Mouse (Mus musculus): ENCODE results near the gene Gm48551. TPM values are rescaled to one million over a fixed set of nuclear protein-coding genes. Genes with fewer than 3 reads are reported as not detected.

Gm48551 gene
- 5.7 and 5.9 TPM in 2 replicates for polyA plus RNA-seq (2016; fragmentation: Nextera tagmentation; extraction: Ambion mirVana)

DNA sequence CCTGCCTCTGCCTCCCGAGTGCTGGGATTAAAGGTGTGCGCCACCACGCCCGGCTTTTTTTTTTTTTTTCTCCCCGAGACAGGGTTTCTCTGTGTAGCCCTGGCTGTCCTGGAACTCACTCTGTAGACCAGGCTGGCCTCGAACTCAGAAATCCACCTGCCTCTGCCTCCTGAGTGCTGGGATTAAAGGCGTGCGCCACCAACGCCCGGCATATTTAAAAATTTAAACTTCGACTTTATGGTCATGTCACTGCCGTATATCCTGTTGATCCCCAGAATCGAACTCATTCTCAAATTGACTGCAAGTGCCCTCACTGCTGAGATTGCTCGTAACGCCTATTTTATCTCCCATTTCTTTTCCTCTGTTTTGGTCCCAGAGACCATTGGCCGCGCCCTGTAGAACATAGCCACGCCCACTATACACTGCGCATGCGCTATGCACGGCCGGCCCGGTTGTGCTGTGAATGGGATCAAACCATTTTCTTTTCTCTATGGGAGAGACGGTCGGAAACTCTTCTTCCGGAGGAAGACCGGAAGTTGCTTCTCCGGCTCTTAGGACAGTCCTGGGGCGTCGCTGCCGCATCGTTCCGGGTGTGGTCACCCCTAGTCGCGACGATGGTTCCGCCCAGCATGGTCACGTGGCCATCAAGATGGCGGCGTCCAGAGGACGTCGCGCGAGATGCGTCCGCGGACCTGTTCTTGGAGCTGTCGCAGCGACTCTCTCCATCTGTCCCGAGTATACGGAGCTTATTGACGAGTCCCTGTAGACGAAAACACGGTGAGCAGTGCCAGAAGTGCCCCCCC is at the start of gene Gm48551, which contains the start of gene Dohh:
Gene Gm48551, plus strand, starts transcription at position 665 of the 803 bp plus-strand sequence.
Gene Dohh, plus strand, starts transcription at position 627 of the 803 bp plus-strand sequence.
- Histone ChIP-seq H3K4me1 (peaks cover 18% of the 10 kb centered on the region), H3K36me3 (peaks cover 32% of the 10 kb centered on the region), H3K9ac (peak within 1 kb of the TSS; percentile 79), H3K4me3 (peak within 1 kb of the TSS; percentile 91), H3K9me3 (replicated peaks) (no peaks in the 10 kb centered on the region), H3K27me3 (no peaks in the 10 kb centered on the region), H3K27ac (peak within 1 kb of the TSS; percentile 77), H3K4me2 (replicated peaks) (peak within 1 kb of the TSS; percentile 87)
- ATAC-seq (ENCODE audit: low FRiP score) = peak; percentile 94
- WGBS = 9% methylated on average over 54 of the region's 54 CpGs

DNA sequence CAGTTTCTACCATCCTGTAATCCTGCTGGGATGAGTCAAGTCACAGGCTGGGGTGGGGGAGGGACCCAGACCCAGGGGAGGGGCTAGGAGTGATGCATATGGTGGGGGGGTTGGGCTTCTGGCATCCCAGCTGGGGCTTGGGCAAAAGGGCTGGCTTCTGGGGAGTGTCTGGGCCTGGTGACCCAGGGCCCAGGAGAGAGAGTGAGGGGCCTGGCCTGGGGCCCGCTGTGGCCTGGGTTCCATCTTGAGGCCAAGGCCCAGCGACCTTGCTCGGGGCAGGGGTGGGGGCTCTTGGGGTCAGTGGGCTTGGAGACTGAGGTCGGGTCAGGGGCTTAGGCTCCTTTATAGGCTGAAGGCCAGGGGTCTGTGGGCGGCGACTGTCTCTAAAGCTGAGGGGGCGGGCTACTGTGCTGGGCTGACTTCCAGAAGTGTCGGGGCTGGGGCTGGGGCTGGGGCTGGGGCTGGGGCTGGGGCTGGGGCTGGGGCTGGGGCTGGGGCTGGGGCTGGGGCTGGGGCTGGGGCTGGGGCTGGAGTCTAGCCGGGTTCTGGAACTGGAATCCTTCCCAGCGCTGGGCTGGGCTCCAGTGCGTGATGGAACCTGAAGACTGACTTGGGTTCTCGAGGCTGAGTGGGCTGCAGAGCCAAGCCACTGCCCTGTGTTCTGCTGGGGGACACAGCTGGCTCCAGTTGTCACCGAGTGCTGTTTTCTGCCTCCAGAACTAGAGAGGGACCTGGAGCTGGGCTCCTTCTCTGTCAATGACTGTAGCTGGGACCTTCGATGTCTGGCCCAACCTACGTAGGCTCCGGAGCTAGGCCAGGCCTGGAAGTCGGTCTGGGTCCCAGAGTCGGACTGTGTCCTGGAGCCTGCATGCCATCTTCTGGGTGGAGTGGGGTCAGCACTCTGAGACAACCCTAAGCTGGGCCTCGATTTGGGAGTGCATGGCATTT is 48.6 kb upstream of the Gm48551 start:
- Histone ChIP-seq H3K4me2 (replicated peaks) (no peak overlapping the region), H3K4me3 (no peak overlapping the region; the same call in 1 of the 2 replicates), H3K4me1 (peaks cover 11% of the 10 kb centered on the region), H3K36me3 (no peaks in the 10 kb centered on the region), H3K9ac (0 out of 2 replicates have a peak overlapping the region, but pooled peaks have one; percentile 15), H3K9me3 (replicated peaks) (no peaks in the 10 kb centered on the region), H3K27me3 (peaks cover 47% of the 10 kb centered on the region), H3K27ac (no peak overlapping the region)
- ATAC-seq (ENCODE audit: low FRiP score) = no peak; the same call in 1 of the 2 replicates
- 35% methylated on average over 16 of the region's 19 CpGs for WGBS

DNA sequence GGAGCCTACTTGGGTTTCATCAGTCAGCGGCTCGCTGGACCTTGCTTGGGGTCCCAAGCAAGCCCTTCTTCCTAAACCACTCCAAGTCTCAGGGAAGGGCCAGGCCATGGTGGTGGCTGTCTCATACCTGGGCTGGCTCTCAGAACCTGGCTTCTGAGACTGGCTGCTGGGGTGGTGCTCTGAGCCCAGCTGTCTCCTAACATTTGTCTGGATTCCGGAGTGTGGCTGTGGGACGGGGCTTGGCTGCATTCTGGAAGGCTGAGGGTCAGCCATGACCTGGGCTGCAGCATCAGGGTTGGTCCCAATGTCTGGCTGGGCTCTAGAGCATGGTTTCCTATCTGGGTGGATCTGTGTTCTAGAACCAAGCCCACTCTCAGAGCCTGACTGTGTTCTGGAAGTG is 47.7 kb upstream of the Gm48551 start:
- Histone ChIP-seq H3K4me1 (peaks cover 11% of the 10 kb centered on the region), H3K9me3 (replicated peaks) (no peaks in the 10 kb centered on the region), H3K4me3 (no peak overlapping the region), H3K9ac (no peak overlapping the region; the same call in 1 of the 2 replicates), H3K4me2 (replicated peaks) (no peak overlapping the region), H3K27me3 (peaks cover 53% of the 10 kb centered on the region), H3K27ac (no peak overlapping the region), H3K36me3 (no peaks in the 10 kb centered on the region)
- no peak for ATAC-seq (ENCODE audit: low FRiP score)
- 95% methylated on average over 4 of the region's 4 CpGs for WGBS

DNA sequence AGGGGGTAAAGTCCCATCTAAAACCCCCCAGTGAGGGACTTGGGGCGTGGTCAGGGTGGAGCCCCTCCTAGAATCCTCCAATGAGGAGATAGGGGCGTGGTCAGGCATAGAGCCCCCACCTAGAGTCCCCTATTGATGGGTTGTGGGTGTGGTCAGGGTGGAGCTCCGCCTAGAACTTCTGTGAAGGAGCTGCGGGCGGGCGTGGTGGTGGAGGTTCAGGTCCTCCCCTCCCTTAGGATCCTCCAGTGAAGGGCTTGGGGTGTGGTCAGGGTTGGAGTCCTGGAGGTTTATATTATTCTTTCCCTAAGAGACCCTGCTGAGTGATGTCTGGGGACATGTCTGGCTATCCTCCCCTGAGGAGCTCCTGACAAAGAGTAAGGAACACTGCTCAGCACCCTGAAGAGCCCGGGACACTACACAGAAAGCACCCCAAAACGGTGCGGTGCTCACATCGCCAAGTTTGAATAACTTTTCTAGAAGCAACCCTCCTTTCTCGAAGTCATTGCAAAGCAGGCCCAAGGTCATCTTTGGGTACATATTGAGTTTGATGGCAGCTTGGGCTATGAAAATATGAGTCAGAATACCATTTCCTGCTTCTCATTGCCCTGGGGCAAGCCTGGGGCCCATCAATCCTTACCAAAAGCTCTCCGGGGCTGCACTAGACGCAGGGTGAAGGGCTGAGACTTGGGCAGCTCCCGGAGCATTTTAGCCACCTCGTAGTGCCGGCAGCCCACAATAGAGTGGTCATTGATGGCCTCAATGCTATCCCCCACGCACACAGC is 43.5 kb upstream of the Gm48551 start:
- Histone ChIP-seq H3K4me3 (no peak overlapping the region), H3K9me3 (replicated peaks) (no peaks in the 10 kb centered on the region), H3K36me3 (no peaks in the 10 kb centered on the region), H3K9ac (no peak overlapping the region), H3K4me1 (peaks cover 8% of the 10 kb centered on the region; the same call in 1 of the 2 replicates), H3K4me2 (replicated peaks) (no peak overlapping the region), H3K27me3 (peaks cover 70% of the 10 kb centered on the region), H3K27ac (no peak overlapping the region)
- 37% methylated on average over 17 of the region's 17 CpGs for WGBS
- ATAC-seq (ENCODE audit: low FRiP score) = no peak

DNA sequence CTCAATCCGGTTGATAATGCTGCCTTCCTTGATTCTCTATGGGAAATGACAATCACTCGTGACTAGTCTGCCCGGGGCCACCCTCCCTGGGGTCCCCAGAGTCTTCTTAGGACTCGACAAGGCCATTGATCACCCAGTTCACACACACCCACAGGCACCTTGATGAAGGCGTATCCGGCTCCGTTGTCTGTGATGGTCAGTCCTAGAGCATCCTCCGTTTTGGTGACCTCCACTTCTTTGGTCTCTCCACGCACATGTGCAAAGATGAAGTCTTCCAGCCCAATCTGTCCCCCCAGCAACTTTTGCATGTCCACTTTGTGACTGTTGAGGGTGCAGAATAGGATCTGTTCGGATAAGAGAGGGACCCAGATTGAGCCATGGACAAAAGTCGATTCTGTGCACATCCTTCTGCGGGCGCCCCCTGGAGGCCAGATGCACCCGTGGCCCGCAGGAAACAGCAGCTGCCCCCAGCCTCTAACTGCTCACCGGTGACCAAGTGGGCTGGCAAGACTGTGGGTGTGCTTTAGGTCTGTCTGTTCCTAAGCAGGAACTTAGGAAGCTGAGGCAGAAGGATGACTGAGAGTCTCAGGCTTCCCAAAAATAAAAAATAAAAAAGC is 42.8 kb upstream of the Gm48551 start:
- Histone ChIP-seq H3K27me3 (peaks cover 77% of the 10 kb centered on the region), H3K27ac (no peak overlapping the region), H3K36me3 (no peaks in the 10 kb centered on the region), H3K4me3 (no peak overlapping the region), H3K4me2 (replicated peaks) (no peak overlapping the region), H3K9ac (no peak overlapping the region), H3K4me1 (peaks cover 10% of the 10 kb centered on the region), H3K9me3 (replicated peaks) (no peaks in the 10 kb centered on the region)
- no peak for ATAC-seq (ENCODE audit: low FRiP score)
- 35% methylated on average over 16 of the region's 16 CpGs for WGBS

DNA sequence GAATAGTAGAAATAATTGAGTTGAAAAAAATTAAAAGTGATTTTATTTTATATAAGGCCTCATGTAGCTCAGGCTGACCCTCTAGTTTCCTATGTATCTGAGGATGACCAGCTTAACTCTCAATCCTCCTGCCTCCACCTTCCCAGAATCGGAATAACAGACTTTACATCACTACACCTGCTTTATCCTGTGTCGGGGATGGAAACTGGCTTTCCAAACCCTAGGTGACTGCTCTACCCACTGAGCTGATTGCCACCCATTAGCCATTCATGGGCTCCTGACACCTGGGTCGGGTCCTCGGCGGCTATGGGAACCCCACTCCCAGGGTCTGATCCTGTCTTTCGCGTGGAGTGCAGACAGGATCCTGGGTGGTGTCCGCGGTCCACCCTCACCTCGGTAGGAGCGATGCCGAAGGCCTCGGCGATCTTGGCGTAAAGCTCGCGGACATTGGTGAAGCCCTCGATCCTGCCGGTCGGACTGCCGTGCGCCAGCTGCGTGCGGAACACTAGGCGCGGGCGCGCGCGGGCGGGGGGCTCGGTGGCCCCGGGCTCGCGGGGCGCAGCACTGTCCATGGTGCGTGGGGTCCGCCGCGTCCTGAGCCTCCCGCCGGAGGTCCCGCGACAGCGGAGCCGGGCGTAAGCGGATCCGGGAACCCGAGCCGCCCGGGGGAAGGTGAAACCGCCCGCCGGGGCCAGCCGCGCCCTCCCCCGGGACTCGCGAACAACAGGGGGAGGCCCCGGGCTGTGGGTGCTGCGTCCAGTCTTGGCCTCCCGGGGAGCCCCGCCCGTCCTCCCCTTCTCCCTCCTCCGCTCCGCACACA is 41.4 kb upstream of the Gm48551 start, which contains the start of gene Gipc3:
Gene Gipc3, minus strand, starts transcription at position 581 of the 820 bp plus-strand sequence.
- H3K27me3 ChIP-seq = peaks cover 85% of the 10 kb centered on the region
- H3K9me3 ChIP-seq (replicated peaks) = no peaks in the 10 kb centered on the region
- H3K4me3 ChIP-seq = peak within 1 kb of the TSS; percentile 39
- WGBS = 6% methylated on average over 50 of the region's 67 CpGs
- ATAC-seq (ENCODE audit: low FRiP score) = no peak
- H3K27ac ChIP-seq = no peak within 1 kb of the TSS
- H3K36me3 ChIP-seq = peaks cover 6% of the 10 kb centered on the region
- H3K9ac ChIP-seq = peak within 1 kb of the TSS; percentile 59
- peak within 1 kb of the TSS; percentile 66 for H3K4me2 ChIP-seq (replicated peaks)
- peaks cover 19% of the 10 kb centered on the region for H3K4me1 ChIP-seq

DNA sequence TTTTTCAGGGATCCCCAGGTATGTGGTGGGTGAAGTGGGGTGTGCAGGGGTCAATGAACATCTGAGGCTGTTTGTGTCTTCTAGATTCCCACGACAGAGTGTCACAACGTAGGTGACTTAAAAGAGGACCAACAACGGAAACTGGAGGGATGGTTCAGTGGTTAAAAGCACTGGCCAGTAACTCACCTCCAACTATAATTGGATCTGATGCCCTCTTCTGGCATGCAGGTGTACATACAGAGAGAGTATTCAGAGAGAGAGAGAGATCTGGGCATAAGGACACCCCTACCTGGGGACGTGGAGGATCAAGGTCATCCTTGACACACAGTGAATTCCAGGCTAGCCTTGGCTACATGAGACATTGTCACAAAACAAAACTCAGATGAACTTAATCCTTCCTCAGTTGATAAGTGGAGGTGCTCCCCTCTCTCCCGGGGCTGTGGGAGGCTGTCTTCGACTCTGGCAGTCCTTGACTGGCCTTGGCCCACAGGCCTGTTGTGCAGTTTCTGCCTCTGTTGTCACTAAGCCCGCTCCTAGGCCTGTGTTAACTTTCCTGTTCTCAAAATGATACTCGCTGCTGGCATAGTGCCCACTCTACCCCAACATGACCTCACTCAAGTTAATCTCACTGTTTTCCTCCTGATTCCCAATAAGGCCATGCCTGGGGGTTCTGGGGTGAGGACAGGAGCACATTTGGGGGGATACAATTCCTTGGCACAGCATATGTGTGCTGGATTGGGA is 39.7 kb upstream of the Gm48551 start:
- H3K4me1 ChIP-seq = peaks cover 30% of the 10 kb centered on the region
- H3K9ac ChIP-seq = no peak overlapping the region
- ATAC-seq (ENCODE audit: low FRiP score) = no peak
- 54% methylated on average over 8 of the region's 8 CpGs for WGBS
- H3K36me3 ChIP-seq = peaks cover 11% of the 10 kb centered on the region
- no peak overlapping the region for H3K4me3 ChIP-seq
- H3K27ac ChIP-seq = no peak overlapping the region
- H3K9me3 ChIP-seq (replicated peaks) = no peaks in the 10 kb centered on the region
- no peak overlapping the region for H3K4me2 ChIP-seq (replicated peaks)
- peaks cover 87% of the 10 kb centered on the region for H3K27me3 ChIP-seq

DNA sequence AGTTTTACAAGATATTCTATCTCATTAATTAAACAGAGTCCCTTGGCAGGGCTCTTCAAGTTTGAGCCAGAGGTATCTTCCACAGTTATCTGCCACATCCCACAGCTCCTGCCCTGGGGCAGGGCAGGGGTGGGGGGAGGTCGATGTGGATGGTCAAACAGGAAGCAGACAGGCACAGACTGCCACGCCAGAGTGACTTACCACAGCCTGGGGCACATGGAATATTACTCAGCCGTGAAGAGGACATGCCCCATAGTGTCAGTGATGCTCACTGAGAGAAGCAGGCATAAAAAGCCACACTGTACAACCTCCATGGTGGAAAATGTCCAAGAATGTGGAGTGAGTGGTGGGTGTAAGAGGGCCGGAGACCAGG is 39.1 kb upstream of the Gm48551 start:
- Histone ChIP-seq H3K27me3 (peaks cover 85% of the 10 kb centered on the region), H3K4me2 (replicated peaks) (no peak overlapping the region), H3K4me1 (peaks cover 35% of the 10 kb centered on the region), H3K27ac (no peak overlapping the region), H3K36me3 (peaks cover 11% of the 10 kb centered on the region), H3K9me3 (replicated peaks) (no peaks in the 10 kb centered on the region), H3K9ac (no peak overlapping the region), H3K4me3 (no peak overlapping the region)
- no peak for ATAC-seq (ENCODE audit: low FRiP score)
- 90% methylated on average over 4 of the region's 4 CpGs for WGBS

DNA sequence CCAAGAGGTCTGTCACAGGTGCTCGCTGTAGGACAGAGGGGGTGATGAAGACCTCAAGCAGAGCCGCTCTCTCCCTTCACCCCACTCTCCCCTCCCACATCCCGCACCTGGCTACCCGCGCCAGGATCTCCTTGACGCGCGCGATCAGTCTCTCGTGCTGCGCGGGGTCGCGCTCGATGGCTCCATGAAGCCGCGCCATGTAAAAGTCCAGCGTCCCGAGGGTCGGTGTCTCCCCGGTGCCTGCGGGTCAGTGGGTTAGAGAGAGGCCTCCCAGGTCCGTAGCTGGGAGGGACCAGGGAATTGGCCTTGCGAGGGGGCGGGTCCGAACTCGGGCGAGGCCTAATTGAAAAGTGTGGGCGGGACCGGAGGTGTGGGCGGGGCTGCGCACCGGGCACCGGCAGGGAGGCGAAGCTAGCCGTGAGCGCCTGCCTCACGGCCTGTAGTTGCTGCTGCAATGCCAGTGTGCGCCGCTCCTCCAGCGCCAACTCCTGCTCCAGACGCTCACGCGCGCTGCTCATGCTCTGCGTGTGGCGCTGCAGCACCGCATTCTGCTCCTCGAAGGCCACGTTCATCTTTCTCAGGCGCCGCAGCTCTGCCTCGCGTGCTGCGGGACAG is 37.7 kb upstream of the Gm48551 start:
- Histone ChIP-seq H3K9me3 (replicated peaks) (no peaks in the 10 kb centered on the region), H3K4me2 (replicated peaks) (peak overlapping the region; percentile 49), H3K27ac (peak overlapping the region; percentile 52; the same call in 1 of the 2 replicates), H3K9ac (peak overlapping the region; percentile 32), H3K36me3 (peaks cover 11% of the 10 kb centered on the region), H3K27me3 (peaks cover 71% of the 10 kb centered on the region), H3K4me3 (peak overlapping the region; percentile 21), H3K4me1 (peaks cover 35% of the 10 kb centered on the region)
- ATAC-seq (ENCODE audit: low FRiP score) = no peak
- 7% methylated on average over 51 of the region's 55 CpGs for WGBS

DNA sequence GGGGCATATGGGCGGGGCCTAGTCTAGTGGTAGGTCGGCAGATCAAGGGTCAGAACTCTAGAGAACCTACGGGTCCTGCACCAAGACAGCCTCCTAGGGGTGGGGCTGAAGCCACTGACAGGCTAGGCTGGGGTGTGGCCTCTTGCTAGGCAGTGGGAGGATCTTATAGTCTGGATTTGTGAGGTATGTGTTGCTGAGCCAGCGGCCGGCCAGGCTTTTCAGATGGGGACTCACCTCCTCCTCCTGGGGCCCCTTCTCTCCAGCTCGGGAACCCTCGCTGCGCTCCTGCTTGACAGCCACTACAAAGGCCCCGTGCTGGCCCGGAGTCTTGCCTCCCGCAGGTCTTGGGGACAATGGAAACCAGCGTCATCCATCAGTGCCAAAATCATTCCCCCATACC is 35.1 kb upstream of the Gm48551 start:
- no peak for ATAC-seq (ENCODE audit: low FRiP score)
- H3K4me3 ChIP-seq = peak overlapping the region; percentile 91
- peak overlapping the region; percentile 80 for H3K9ac ChIP-seq
- peaks cover 29% of the 10 kb centered on the region for H3K4me1 ChIP-seq
- H3K4me2 ChIP-seq (replicated peaks) = peak overlapping the region; percentile 92
- 4% methylated on average over 12 of the region's 12 CpGs for WGBS
- peaks cover 46% of the 10 kb centered on the region for H3K27me3 ChIP-seq
- H3K36me3 ChIP-seq = peaks cover 11% of the 10 kb centered on the region
- no peaks in the 10 kb centered on the region for H3K9me3 ChIP-seq (replicated peaks)
- H3K27ac ChIP-seq = no peak overlapping the region

Data from hindbrain, embryonic 12.5 days (tissue).